Mouse (Mus musculus) fat pad, adult 2 months (tissue): ENCODE measurements around the gene Atp9a.
"Not testable (repeated sequence)": the region's sequence is repeated elsewhere in the genome, so short reads cannot be mapped to it uniquely, and the experiment has no call there.

Experiments used
- DNase-seq: peaks from one replicate; pipeline ENCODE4 v3.0.0-alpha.2; 2011; ENCODE audit warnings: low read depth, low spot score; ENCODE audit errors: extremely low read depth

Atp9a gene

GRCm38 (mm10) chr2:168742059-168742627, at the start of gene Atp9a:
Atp9a (minus strand) TSS chr2:168742409.
- DNase-seq: peak; percentile 34

- no peak for DNase-seq
Observed at GRCm38 (mm10) chr2:168791115-168791802, 49.0 kb upstream of the Atp9a start.

GRCm38 (mm10) chr2:168786174-168786573, 44.0 kb upstream of the Atp9a start:
- no peak for DNase-seq

- no peak for DNase-seq
Observed at GRCm38 (mm10) chr2:168780596-168780995, 38.4 kb upstream of the Atp9a start.

DNA sequence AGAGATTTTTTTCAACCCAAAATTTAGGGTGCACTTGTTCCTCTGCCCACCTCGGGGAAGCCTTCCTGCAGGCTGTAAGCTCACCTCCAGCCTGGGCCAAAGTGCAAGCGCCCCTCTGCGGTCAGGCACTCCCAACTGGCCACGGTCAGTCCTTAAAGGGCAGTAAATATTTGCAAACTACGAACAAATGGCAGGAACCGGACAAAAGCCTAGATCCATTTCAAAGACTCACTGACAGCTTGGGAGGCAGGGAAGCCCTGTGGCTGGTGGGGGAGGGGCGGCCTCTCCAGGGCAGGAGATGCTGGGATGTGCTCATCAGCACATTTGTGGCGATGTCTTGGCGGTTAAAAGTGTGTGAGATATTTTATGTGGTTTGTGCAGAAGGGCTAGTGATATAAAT, 37.8 kb upstream of the Atp9a start:
- DNase-seq: no peak

DNA sequence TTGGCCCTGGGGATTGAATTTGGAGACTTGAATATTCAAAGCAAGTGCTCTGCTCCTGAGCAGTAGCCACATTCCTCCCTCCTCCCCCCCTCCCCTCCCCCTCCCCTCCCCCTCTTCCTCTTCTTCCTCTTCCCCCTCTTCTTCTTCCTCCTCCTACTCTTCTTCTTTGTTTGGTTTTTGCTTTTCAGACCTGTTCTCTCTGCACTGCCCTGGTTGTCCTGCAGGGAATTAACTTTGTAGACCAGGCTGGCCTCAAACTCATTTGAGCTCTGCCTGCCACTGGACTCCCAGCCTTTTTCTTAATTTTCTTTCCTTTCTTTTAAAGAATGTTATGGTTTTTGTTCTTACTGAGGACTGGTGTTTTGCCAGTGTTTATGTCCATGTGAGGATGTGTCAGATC, 35.3 kb upstream of the Atp9a start:
- DNase-seq: no peak

- no peak for DNase-seq
Observed at GRCm38 (mm10) chr2:168776238-168776637, 34.0 kb upstream of the Atp9a start.

- DNase-seq: no peak
Observed at GRCm38 (mm10) chr2:168769259-168769658, 27.1 kb upstream of the Atp9a start.

DNA sequence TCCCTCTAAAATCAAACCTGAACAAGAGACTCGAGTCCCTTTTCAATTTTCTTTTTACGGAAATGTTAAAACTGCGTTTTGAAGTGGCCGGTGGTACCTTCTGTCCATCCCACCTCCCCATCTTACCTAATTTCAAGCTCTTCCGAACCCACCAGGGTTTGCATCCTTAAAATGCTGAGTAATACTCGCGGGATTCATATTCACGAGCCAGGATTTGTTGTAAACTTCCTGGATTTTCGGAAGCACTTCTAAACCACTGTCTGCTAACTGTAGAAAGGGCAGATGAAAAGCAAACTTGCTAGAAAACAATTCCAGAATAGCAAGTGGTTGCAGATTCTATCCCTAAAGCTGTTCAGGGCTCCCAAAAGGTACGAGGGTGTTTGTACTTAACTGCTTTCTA, 25.4 kb upstream of the Atp9a start, which contains the start of gene Sall4:
TSS of gene Sall4 (minus strand) at position 362 of the 400 bp plus-strand sequence.
- DNase-seq: no peak

GRCm38 (mm10) chr2:168766538-168767361, 24.5 kb upstream of the Atp9a start:
- no peak for DNase-seq

- DNase-seq: no peak
Observed at GRCm38 (mm10) chr2:168765696-168766537, 23.7 kb upstream of the Atp9a start.

- DNase-seq: no peak
Observed at GRCm38 (mm10) chr2:168765065-168765681, 23.0 kb upstream of the Atp9a start.

DNA sequence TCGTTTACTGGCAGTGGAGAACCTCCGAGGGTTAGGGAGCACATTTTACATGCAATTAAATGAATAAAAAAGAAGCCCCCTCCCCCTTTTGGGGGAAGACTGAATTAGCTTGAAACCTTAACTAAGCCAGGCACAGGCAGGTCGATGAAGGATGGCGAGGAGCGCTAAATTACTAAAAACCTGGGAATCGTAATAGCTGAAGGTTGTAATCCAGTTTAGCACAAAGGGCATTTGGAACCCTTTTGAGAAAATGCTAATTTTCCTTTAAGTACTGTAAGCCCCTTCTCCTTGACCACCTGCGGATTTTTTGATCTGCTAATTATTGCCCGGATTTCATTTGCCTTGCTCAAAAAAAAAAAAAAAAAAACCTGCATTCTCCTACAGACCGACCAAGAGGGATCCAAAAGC, 22.3 kb upstream of the Atp9a start:
- no peak for DNase-seq

- DNase-seq: no peak
Observed at GRCm38 (mm10) chr2:168763785-168764184, 21.6 kb upstream of the Atp9a start.

- DNase-seq: no peak
Observed at GRCm38 (mm10) chr2:168762411-168762815, 20.2 kb upstream of the Atp9a start.

DNA sequence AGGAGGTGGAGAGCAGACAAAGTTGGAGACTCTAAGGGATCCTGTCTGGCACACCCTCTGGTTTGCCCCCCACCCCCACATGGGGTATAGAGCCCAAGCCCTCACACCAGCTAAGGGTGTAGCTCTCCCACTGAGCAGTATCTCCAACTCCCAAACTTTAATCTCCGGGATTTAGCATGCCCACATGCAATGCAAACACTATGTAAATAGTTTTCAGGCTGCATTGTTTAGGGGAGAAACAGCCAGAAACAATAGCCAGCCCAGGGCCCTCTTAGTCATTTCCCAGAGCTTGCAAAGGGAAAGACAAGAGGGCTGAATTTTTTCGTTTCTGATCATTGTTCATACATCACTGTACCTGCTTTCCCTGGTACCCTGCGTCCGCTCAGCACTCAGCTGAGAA, 19.7 kb upstream of the Atp9a start:
- no peak for DNase-seq

GRCm38 (mm10) chr2:168761141-168761540, 18.9 kb upstream of the Atp9a start:
- no peak for DNase-seq

- not testable (repeated sequence) for DNase-seq
Observed at GRCm38 (mm10) chr2:168744406-168744805, 2.2 kb upstream of the Atp9a start.

DNA sequence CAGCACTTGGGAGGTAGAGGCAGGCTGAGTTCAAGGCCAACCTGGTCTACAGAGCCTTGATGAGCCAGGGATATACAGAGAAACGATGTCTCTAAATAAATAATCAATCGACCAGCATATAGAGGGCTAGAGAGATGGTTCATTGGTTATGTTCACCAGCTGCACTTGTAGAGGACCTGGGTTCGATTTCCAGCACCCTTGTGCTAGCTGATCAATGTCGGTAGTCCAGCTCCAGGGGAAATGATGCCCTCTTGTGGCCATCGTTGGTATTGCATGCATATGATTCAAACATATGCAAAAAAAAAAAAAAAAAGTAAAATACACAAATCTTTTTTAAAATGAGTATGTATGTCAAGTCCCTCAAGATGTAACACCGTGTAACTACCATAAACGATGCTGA, 440 bp upstream of the Atp9a start:
- no peak for DNase-seq

DNA sequence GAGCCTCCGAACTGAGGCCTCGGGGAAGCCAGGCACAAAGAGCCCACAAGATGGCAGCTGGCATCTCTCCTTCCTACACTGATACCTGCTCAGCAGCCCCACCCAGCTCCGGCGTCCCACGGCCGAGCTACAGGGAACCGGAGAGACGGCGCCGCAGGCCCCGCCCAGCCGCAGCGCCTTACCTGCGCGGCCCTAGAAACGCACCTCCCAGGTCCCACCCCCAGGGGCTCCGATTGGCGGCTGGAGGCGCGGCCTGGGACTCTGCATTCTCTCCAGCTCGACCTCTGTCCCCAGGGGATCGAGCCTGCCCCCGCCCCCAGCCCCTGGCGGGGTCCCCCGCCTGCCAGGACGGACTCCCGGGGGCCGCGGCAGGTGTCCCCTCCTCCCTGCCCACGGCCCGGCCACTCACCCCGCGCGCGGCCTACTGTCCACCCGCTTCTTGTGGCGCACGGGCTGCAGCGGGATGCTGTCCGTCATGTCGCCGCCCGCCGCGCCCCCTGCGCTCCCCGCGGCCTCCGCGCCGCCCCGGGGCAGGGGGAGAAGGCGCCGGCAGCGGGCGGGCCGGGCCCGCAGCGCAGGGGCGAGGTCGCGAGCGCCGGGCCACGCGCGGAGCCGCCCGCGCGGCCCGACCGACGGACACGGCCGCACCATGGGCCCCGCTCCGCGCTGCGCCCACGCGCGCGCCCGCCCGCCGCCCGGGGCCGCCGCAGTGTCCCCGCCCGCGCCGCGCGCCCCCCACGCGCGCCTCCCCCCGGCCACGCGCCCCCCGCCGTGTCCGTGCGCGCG, 743 bp downstream of the Atp9a start:
- peak; percentile 54 for DNase-seq
